Mouse (Mus musculus) testis, postnatal 14 days (tissue): ENCODE measurements around the gene Osbpl7.

Experiments used
- DNase-seq: peaks from one replicate; pipeline ENCODE4 v3.0.0; 2021; ENCODE audit warnings: low spot score

Gene Osbpl7

GRCm38 (mm10) chr11:97050216-97050943 lies at the start of gene Osbpl7:
TSS of gene Osbpl7 (plus strand) at chr11:97050628.
- DNase-seq, result no peak

GRCm38 (mm10) chr11:97003170-97003569 lies 47.3 kb upstream of the Osbpl7 start:
- DNase-seq, result no peak

GRCm38 (mm10) chr11:97007093-97007794 lies 43.2 kb upstream of the Osbpl7 start:
- no peak for DNase-seq

- no peak for DNase-seq
Measured at GRCm38 (mm10) chr11:97009198-97009790, 41.1 kb upstream of the Osbpl7 start.

- DNase-seq, result no peak
Measured at GRCm38 (mm10) chr11:97013121-97013670, 37.2 kb upstream of the Osbpl7 start, which contains the start of gene Sp6. TSS of gene Sp6 (plus strand) at chr11:97013394.

- DNase-seq, result no peak
Measured at GRCm38 (mm10) chr11:97017696-97018582, 32.5 kb upstream of the Osbpl7 start.

GRCm38 (mm10) chr11:97018583-97019344 lies 31.7 kb upstream of the Osbpl7 start:
- DNase-seq, result no peak

GRCm38 (mm10) chr11:97019345-97019708 lies 31.1 kb upstream of the Osbpl7 start:
- DNase-seq, result no peak

GRCm38 (mm10) chr11:97021121-97021765 lies 29.2 kb upstream of the Osbpl7 start:
- DNase-seq, result no peak

- DNase-seq, result peak; percentile 86
Measured at GRCm38 (mm10) chr11:97021873-97022484, 28.4 kb upstream of the Osbpl7 start.

- DNase-seq, result no peak
Measured at GRCm38 (mm10) chr11:97024977-97025376, 25.5 kb upstream of the Osbpl7 start.

- DNase-seq, result peak; percentile 82
Measured at GRCm38 (mm10) chr11:97025721-97026344, 24.6 kb upstream of the Osbpl7 start.

- peak; percentile 77 for DNase-seq
Measured at GRCm38 (mm10) chr11:97029686-97030417, 20.6 kb upstream of the Osbpl7 start, which contains the start of gene Scrn2. TSS of gene Scrn2 (plus strand) at chr11:97029938.

- no peak for DNase-seq
Measured at GRCm38 (mm10) chr11:97030426-97030825, 20.0 kb upstream of the Osbpl7 start.

GRCm38 (mm10) chr11:97031977-97032376 lies 18.5 kb upstream of the Osbpl7 start:
- peak; percentile 73 for DNase-seq

- no peak for DNase-seq
Measured at GRCm38 (mm10) chr11:97032499-97032898, 17.9 kb upstream of the Osbpl7 start.

GRCm38 (mm10) chr11:97033781-97034180 lies 16.6 kb upstream of the Osbpl7 start:
- DNase-seq, result no peak

GRCm38 (mm10) chr11:97036141-97036540 lies 14.3 kb upstream of the Osbpl7 start:
- DNase-seq, result no peak

- no peak for DNase-seq
Measured at GRCm38 (mm10) chr11:97038881-97039280, 11.5 kb upstream of the Osbpl7 start.
